Mouse (Mus musculus): ENCODE results near the gene Arl8a. TPM values are rescaled to one million over a fixed set of nuclear protein-coding genes. Genes with fewer than 3 reads are reported as not detected.
A peak's percentile ranks its signal among the peaks of the same experiment; 100 is the strongest.

Arl8a gene
- polyA plus RNA-seq, 1 experiment from 2014 or later = 55.5 TPM

DNA sequence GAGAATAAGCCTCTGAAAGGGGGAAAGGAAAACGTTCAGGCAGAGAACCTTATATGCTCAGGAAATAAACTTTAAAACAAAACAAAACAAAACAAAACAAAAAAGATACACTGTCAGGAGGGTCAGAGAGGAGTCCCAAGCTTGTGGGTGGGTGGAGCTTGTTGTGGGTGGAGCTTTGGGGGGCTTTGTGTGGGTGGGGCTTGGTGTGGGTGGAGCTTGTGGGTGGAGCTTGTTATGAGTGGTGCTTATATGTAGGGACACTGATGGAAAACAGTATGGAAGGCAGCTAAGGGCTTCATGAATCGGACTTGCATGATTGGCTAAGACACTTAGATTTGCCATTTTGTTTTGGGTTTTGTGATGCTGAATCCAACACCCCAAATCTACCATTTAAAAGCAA is 6.7 kb upstream of the Arl8a start:
- no peaks in the 10 kb centered on the region for H3K36me3 ChIP-seq (ENCODE audit: control insufficient read depth, insufficient read depth, low read length)
- WGBS = 65% methylated on average over 2 of the region's 2 CpGs
- no peaks in the 10 kb centered on the region for H3K4me1 ChIP-seq (ENCODE audit: control insufficient read depth, insufficient read depth, low read length)
- no peak overlapping the region for H3K27ac ChIP-seq (ENCODE audit: low read length)
- H3K4me3 ChIP-seq (ENCODE audit: low read depth, low read length) = no peak overlapping the region
- no peak overlapping the region for H3K4me2 ChIP-seq (replicated peaks; ENCODE audit: low read depth, low read length)
- no peaks in the 10 kb centered on the region for H3K9me3 ChIP-seq (ENCODE audit: control insufficient read depth, low read depth, low read length)
- H3K9ac ChIP-seq (replicated peaks; ENCODE audit: low read depth, low read length) = no peak overlapping the region
- ATAC-seq (ENCODE audit: insufficient number of reproducible peaks, insufficient read depth, low FRiP score, low read depth) = no peak
- no peaks in the 10 kb centered on the region for H3K27me3 ChIP-seq (ENCODE audit: control insufficient read depth, insufficient read depth, low read length)

GRCm38 (mm10) chr1:135142452-135142851 is 4.2 kb upstream of the Arl8a start:
- Histone ChIP-seq H3K4me1 (ENCODE audit: control insufficient read depth, insufficient read depth, low read length) (no peaks in the 10 kb centered on the region), H3K9me3 (ENCODE audit: control insufficient read depth, low read depth, low read length) (no peaks in the 10 kb centered on the region), H3K36me3 (ENCODE audit: control insufficient read depth, insufficient read depth, low read length) (no peaks in the 10 kb centered on the region), H3K4me3 (ENCODE audit: low read depth, low read length) (no peak overlapping the region), H3K27ac (ENCODE audit: low read length) (no peak overlapping the region), H3K9ac (replicated peaks; ENCODE audit: low read depth, low read length) (no peak overlapping the region), H3K27me3 (ENCODE audit: control insufficient read depth, insufficient read depth, low read length) (no peaks in the 10 kb centered on the region), H3K4me2 (replicated peaks; ENCODE audit: low read depth, low read length) (no peak overlapping the region)
- WGBS = 59% methylated on average over 2 of the region's 2 CpGs
- no peak for ATAC-seq (ENCODE audit: insufficient number of reproducible peaks, insufficient read depth, low FRiP score, low read depth)

DNA sequence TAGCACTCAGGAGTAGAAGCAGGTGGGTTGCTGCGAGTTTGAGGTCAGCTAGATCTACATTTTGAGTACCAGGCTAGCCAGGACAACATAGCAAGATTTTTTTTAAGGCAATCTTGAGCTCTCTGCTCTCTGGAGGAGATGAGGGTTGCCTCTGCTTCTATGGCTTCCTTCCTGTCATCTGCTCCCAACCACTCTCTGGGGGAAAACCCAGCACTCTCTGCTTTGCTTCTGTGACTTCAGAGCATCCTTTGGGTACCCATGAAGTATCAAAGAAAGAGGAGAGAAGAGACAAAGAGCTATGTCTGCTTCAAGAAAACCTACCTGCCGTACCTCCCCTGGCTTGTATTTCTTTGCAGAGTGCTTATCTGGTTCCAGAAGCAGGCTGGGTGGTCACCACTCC is 2.7 kb upstream of the Arl8a start:
- Histone ChIP-seq H3K4me3 (ENCODE audit: low read depth, low read length) (no peak overlapping the region), H3K9ac (replicated peaks; ENCODE audit: low read depth, low read length) (no peak overlapping the region), H3K36me3 (ENCODE audit: control insufficient read depth, insufficient read depth, low read length) (no peaks in the 10 kb centered on the region), H3K9me3 (ENCODE audit: control insufficient read depth, low read depth, low read length) (no peaks in the 10 kb centered on the region), H3K27ac (ENCODE audit: low read length) (no peak overlapping the region), H3K27me3 (ENCODE audit: control insufficient read depth, insufficient read depth, low read length) (no peaks in the 10 kb centered on the region), H3K4me2 (replicated peaks; ENCODE audit: low read depth, low read length) (no peak overlapping the region), H3K4me1 (ENCODE audit: control insufficient read depth, insufficient read depth, low read length) (peaks cover 14% of the 10 kb centered on the region)
- no peak for ATAC-seq (ENCODE audit: insufficient number of reproducible peaks, insufficient read depth, low FRiP score, low read depth)
- 90% methylated on average over 2 of the region's 2 CpGs for WGBS

DNA sequence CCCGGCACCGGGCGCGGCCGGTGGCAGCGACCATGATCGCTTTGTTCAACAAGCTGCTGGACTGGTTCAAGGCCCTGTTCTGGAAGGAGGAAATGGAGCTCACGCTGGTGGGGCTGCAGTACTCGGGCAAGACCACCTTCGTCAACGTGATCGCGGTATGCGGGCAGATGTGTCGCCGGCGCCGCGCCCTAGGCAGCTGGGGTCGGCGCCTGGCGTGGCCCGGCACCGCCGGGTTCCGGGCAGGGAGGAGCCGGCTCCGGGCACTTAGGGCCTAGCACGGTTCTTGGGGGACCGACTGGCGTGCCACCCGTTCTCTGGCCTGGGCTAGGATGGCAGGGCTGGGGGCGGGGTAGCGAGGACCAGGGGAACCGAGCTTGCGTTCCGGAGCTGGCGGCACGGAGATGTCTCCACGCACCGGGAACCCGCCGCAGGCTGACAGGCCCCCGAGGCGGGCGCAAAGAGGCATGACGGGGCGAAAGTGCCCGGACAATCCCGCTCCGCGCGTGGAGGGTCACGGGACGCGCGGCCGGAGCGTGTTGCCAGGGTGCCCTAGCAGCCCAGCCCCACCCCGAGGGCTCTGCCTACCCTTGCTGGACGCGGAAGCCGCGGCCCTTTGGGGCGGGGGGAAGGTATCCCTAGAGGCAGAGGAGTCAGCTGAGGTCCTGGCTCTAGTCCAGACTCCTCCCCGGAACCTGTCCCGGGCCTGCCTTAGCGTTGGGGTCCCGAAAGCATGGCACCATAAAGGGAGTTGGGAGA is 500 bp downstream of the Arl8a start:
- peak overlapping the region; percentile 92 for H3K4me3 ChIP-seq (ENCODE audit: low read depth, low read length)
- WGBS = 0% methylated on average over 69 of the region's 69 CpGs
- no peaks in the 10 kb centered on the region; the same call in 1 of the 2 replicates for H3K36me3 ChIP-seq (ENCODE audit: control insufficient read depth, insufficient read depth, low read length)
- H3K27ac ChIP-seq (ENCODE audit: low read length) = peak overlapping the region; percentile 82; the same call in 1 of the 2 replicates
- H3K27me3 ChIP-seq (ENCODE audit: control insufficient read depth, insufficient read depth, low read length) = no peaks in the 10 kb centered on the region
- ATAC-seq (ENCODE audit: insufficient number of reproducible peaks, insufficient read depth, low FRiP score, low read depth) = peak; percentile 78
- peak overlapping the region; percentile 95 for H3K9ac ChIP-seq (replicated peaks; ENCODE audit: low read depth, low read length)
- peak overlapping the region; percentile 57 for H3K4me2 ChIP-seq (replicated peaks; ENCODE audit: low read depth, low read length)
- H3K9me3 ChIP-seq (ENCODE audit: control insufficient read depth, low read depth, low read length) = no peaks in the 10 kb centered on the region
- peaks cover 21% of the 10 kb centered on the region for H3K4me1 ChIP-seq (ENCODE audit: control insufficient read depth, insufficient read depth, low read length)

DNA sequence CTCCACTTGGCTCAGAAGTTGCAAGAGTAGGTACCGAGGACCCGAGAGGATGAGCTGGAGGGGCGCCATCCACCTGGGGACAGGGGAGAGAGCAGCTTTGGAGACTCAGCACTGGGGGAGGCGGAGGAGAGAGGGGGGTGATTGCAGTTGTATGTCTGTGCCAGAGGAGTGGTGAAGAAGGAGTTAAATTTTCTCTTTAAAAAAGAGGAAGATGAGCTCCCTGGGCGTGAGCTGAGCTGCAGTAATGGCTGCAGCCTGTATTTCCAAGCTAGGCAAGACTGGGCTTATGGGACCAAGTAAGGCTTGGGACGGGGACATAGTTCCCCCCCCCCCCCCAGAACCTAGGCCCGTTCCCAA is 1.1 kb downstream of the Arl8a start:
- ATAC-seq (ENCODE audit: insufficient number of reproducible peaks, insufficient read depth, low FRiP score, low read depth) = no peak
- H3K9ac ChIP-seq (replicated peaks; ENCODE audit: low read depth, low read length) = peak overlapping the region; percentile 95; the same call in 1 of the 2 replicates
- H3K27ac ChIP-seq (ENCODE audit: low read length) = no peak overlapping the region; the same call in 1 of the 2 replicates

GRCm38 (mm10) chr1:135148476-135148875 is 1.9 kb downstream of the Arl8a start:
- Histone ChIP-seq H3K27ac (ENCODE audit: low read length) (no peak overlapping the region; the same call in 1 of the 2 replicates), H3K4me3 (ENCODE audit: low read depth, low read length) (peak overlapping the region; percentile 92), H3K9me3 (ENCODE audit: control insufficient read depth, low read depth, low read length) (no peaks in the 10 kb centered on the region), H3K36me3 (ENCODE audit: control insufficient read depth, insufficient read depth, low read length) (peaks cover 4% of the 10 kb centered on the region; the same call in 1 of the 2 replicates), H3K4me2 (replicated peaks; ENCODE audit: low read depth, low read length) (peak overlapping the region; percentile 57), H3K4me1 (ENCODE audit: control insufficient read depth, insufficient read depth, low read length) (peaks cover 21% of the 10 kb centered on the region), H3K27me3 (ENCODE audit: control insufficient read depth, insufficient read depth, low read length) (no peaks in the 10 kb centered on the region), H3K9ac (replicated peaks; ENCODE audit: low read depth, low read length) (no peak overlapping the region)
- WGBS = 69% methylated on average over 4 of the region's 4 CpGs
- no peak for ATAC-seq (ENCODE audit: insufficient number of reproducible peaks, insufficient read depth, low FRiP score, low read depth)

More for the DNA sequence above, 1.1 kb downstream of the Arl8a start:
- WGBS = 2% methylated on average over 7 of the region's 7 CpGs
- Histone ChIP-seq H3K9me3 (ENCODE audit: control insufficient read depth, low read depth, low read length) (no peaks in the 10 kb centered on the region), H3K4me2 (replicated peaks; ENCODE audit: low read depth, low read length) (peak overlapping the region; percentile 57), H3K36me3 (ENCODE audit: control insufficient read depth, insufficient read depth, low read length) (peaks cover 3% of the 10 kb centered on the region; the same call in 1 of the 2 replicates), H3K4me1 (ENCODE audit: control insufficient read depth, insufficient read depth, low read length) (peaks cover 21% of the 10 kb centered on the region), H3K4me3 (ENCODE audit: low read depth, low read length) (peak overlapping the region; percentile 92), H3K27me3 (ENCODE audit: control insufficient read depth, insufficient read depth, low read length) (no peaks in the 10 kb centered on the region)

GRCm38 (mm10) chr1:135148996-135149395 is 2.4 kb downstream of the Arl8a start:
- Histone ChIP-seq H3K4me2 (replicated peaks; ENCODE audit: low read depth, low read length) (no peak overlapping the region), H3K27ac (ENCODE audit: low read length) (no peak overlapping the region)

GRCm38 (mm10) chr1:135154011-135154410 is 7.4 kb downstream of the Arl8a start:
- ATAC-seq (ENCODE audit: insufficient number of reproducible peaks, insufficient read depth, low FRiP score, low read depth) = no peak; the same call in 1 of the 2 replicates
- Histone ChIP-seq H3K4me3 (ENCODE audit: low read depth, low read length) (peak overlapping the region; percentile 15; the same call in 1 of the 2 replicates), H3K4me1 (ENCODE audit: control insufficient read depth, insufficient read depth, low read length) (peaks cover 19% of the 10 kb centered on the region), H3K9ac (replicated peaks; ENCODE audit: low read depth, low read length) (no peak overlapping the region; the same call in 1 of the 2 replicates), H3K36me3 (ENCODE audit: control insufficient read depth, insufficient read depth, low read length) (peaks cover 20% of the 10 kb centered on the region), H3K4me2 (replicated peaks; ENCODE audit: low read depth, low read length) (peak overlapping the region; percentile 42), H3K27me3 (ENCODE audit: control insufficient read depth, insufficient read depth, low read length) (no peaks in the 10 kb centered on the region), H3K9me3 (ENCODE audit: control insufficient read depth, low read depth, low read length) (no peaks in the 10 kb centered on the region), H3K27ac (ENCODE audit: low read length) (peak overlapping the region; percentile 62; the same call in 1 of the 2 replicates)
- 22% methylated on average over 13 of the region's 13 CpGs for WGBS

More at GRCm38 (mm10) chr1:135148996-135149395, 2.4 kb downstream of the Arl8a start:
- 65% methylated on average over 5 of the region's 5 CpGs for WGBS
- no peaks in the 10 kb centered on the region for H3K27me3 ChIP-seq (ENCODE audit: control insufficient read depth, insufficient read depth, low read length)
- H3K4me3 ChIP-seq (ENCODE audit: low read depth, low read length) = no peak overlapping the region
- no peaks in the 10 kb centered on the region for H3K9me3 ChIP-seq (ENCODE audit: control insufficient read depth, low read depth, low read length)
- ATAC-seq (ENCODE audit: insufficient number of reproducible peaks, insufficient read depth, low FRiP score, low read depth) = no peak
- peaks cover 4% of the 10 kb centered on the region; the same call in 1 of the 2 replicates for H3K36me3 ChIP-seq (ENCODE audit: control insufficient read depth, insufficient read depth, low read length)
- no peak overlapping the region for H3K9ac ChIP-seq (replicated peaks; ENCODE audit: low read depth, low read length)
- peaks cover 23% of the 10 kb centered on the region for H3K4me1 ChIP-seq (ENCODE audit: control insufficient read depth, insufficient read depth, low read length)
